Mouse (Mus musculus) bone marrow, adult 2 months (tissue): Measurements from ENCODE around the gene Med12l.

ENCODE experiments used
- CTCF ChIP-seq: fragments of 200-500 bp; IDR thresholded peaks from 2 replicates; pipeline ENCODE4 v1.5.1; 2011; ENCODE audit warnings: low read length, control low read depth; ENCODE audit not compliant: control insufficient read depth, insufficient read depth
- POLR2A ChIP-seq: fragments of 200-500 bp; IDR thresholded peaks from 2 replicates; pipeline ENCODE4 v1.6.1; 2011; ENCODE audit warnings: low read depth, mild to moderate bottlenecking, control low read depth, low read length, borderline replicate concordance; ENCODE audit not compliant: control insufficient read depth

DNA sequence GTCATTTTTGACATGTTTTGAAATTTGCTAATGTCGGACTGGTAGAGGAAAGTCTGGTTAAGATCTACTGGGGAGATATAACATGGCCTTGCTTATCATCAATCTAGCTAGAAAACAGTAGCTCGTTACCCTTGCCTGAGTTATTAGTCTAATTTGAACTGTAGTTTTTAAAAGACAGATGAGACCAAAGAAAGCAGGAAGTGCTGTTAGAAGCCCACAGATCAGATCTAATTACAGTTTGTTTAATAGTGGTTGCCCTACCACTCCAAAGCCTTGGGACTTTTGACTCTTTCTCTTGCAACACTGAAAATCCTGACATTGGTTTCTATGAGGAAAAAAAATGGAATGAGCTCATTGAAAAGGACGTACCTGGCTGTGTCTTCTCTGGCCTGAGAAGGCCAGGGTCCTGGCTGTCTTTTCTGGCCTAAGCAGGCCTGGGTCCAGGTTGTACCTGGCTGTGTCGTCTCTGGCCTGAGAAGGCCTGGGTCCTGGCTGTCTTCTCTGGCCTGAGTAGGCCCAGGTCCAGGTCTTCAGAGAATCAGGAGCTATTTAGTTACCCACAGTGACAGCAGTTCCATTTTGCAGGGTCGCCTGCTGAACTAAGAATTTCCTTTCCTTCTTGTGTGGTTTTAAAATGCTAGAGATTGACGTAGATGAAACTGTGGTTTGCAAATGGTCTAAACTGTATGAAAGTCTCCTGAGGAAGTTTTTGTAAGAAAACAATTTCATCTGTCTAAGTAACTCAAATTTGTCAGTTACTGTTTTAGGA, 95.8 kb downstream of the Med12l start, which contains the start of gene Gpr171:
- TF ChIP-seq CTCF (no peak), POLR2A (no peak)
